Mouse (Mus musculus): ENCODE results near the gene Rasgrf2.

GRCm38 (mm10) chr13:92041584-92042563, 89.6 kb downstream of the Rasgrf2 start:
- TF ChIP-seq CTCF (IDR thresholded peaks at IDR 0.05; ENCODE audit: low read depth) (no peak), EP300 (IDR thresholded peaks at IDR 0.05; ENCODE audit: low read depth) (no peak)

Measured in liver, postnatal 0 days (tissue).